Mouse (Mus musculus) MEL (cell line): ENCODE measurements around the gene Pcnx.

ENCODE experiments used
- CHD2 ChIP-seq: IDR thresholded peaks from 2 replicates; pipeline ENCODE4 v1.6.1; 2011; ENCODE audit warnings: low read length, improper control_type of control experiment
- CTCF ChIP-seq, 3 experiments: IDR thresholded peaks in 2 of 3; conservative IDR thresholded peaks in 1 of 3; 2 replicates each; pipeline ENCODE4 v1.5.1; 2011 to 2012; ENCODE audit warnings: low read length in 3 of 3, low read depth in 2 of 3, mild to moderate bottlenecking in 2 of 3, improper control_type of control experiment in 1 of 3, inconsistent platforms in 1 of 3, mixed read lengths in 1 of 3, moderate library complexity in 1 of 3; ENCODE audit not compliant: control insufficient read depth in 1 of 3, insufficient read depth in 1 of 3, poor library complexity in 1 of 3, severe bottlenecking in 1 of 3
- E2F4 ChIP-seq: IDR thresholded peaks from 2 replicates; pipeline ENCODE4 v1.6.1; 2011; ENCODE audit warnings: low read depth, low read length, improper control_type of control experiment, borderline replicate concordance
- EP300 ChIP-seq, 2 experiments: IDR thresholded peaks; 2 replicates each; pipeline ENCODE4 v1.6.1; 2011; ENCODE audit warnings: improper control_type of control experiment in 2 of 2, low read length in 2 of 2, low read depth in 1 of 2, mild to moderate bottlenecking in 1 of 2
- ETS1 ChIP-seq: IDR thresholded peaks from 2 replicates; pipeline ENCODE4 v1.6.1; 2012; ENCODE audit warnings: low read depth, mild to moderate bottlenecking, inconsistent platforms, low read length, improper control_type of control experiment, moderate library complexity
- MAX ChIP-seq: IDR thresholded peaks from 2 replicates; pipeline ENCODE4 v1.6.1; 2011; ENCODE audit warnings: low read length, improper control_type of control experiment
- POLR2A ChIP-seq, 2 experiments: IDR thresholded peaks; 2 replicates each; pipeline ENCODE4 v1.6.1; 2011 to 2012; ENCODE audit warnings: low read length in 2 of 2, mild to moderate bottlenecking in 2 of 2, control low read depth in 1 of 2, improper control_type of control experiment in 1 of 2, low read depth in 1 of 2, moderate library complexity in 1 of 2; ENCODE audit not compliant: control insufficient read depth in 1 of 2, insufficient read depth in 1 of 2, poor library complexity in 1 of 2
- POLR2AphosphoS2 ChIP-seq: IDR thresholded peaks from 2 replicates; pipeline ENCODE4 v1.6.1; 2011; ENCODE audit warnings: low read length, improper control_type of control experiment
- POLR2AphosphoS5 ChIP-seq: IDR thresholded peaks from 2 replicates; pipeline ENCODE4 v1.6.1; 2012; ENCODE audit warnings: low read depth, borderline replicate concordance, mild to moderate bottlenecking, inconsistent platforms, low read length, moderate library complexity, mixed read lengths
- RAD21 ChIP-seq: IDR thresholded peaks from 2 replicates; pipeline ENCODE4 v1.6.1; 2011; ENCODE audit warnings: mild to moderate bottlenecking, low read depth, low read length, improper control_type of control experiment
- TAL1 ChIP-seq: IDR thresholded peaks from 2 replicates; pipeline ENCODE4 v1.6.1; 2012; ENCODE audit warnings: mild to moderate bottlenecking, inconsistent platforms, low read length, moderate library complexity, mixed read lengths
- TCF12 ChIP-seq: IDR thresholded peaks from 2 replicates; pipeline ENCODE4 v1.6.1; 2014; ENCODE audit warnings: low read depth, mild to moderate bottlenecking, inconsistent platforms, low read length, improper control_type of control experiment, moderate library complexity
- UBTF ChIP-seq: IDR thresholded peaks from 2 replicates; pipeline ENCODE4 v1.6.1; 2012; ENCODE audit warnings: low read depth, mild to moderate bottlenecking, inconsistent platforms, low read length, improper control_type of control experiment, moderate library complexity, borderline replicate concordance; ENCODE audit not compliant: insufficient read depth
- ZMIZ1 ChIP-seq: IDR thresholded peaks from 2 replicates; pipeline ENCODE4 v1.6.1; 2012; ENCODE audit warnings: low read depth, mild to moderate bottlenecking, inconsistent platforms, low read length, improper control_type of control experiment, moderate library complexity

GRCm38 (mm10) chr12:81857978-81858569 lies 1.7 kb upstream of the Pcnx start:
- no peak for TF ChIP-seq TCF12
- TF ChIP-seq TAL1, result no peak
- no peak for TF ChIP-seq POLR2AphosphoS5
- no peak for TF ChIP-seq EP300 (IDR thresholded peaks at IDR 0.05; ENCODE audit: low read depth in 1 of 2, low read length in 2 of 2)
- no peak for TF ChIP-seq ETS1
- TF ChIP-seq CTCF (IDR thresholded peaks at IDR 0.05 in 2 of 3, conservative IDR thresholded peaks at IDR 0.05 in 1 of 3; ENCODE audit: control insufficient read depth in 1 of 3, insufficient read depth in 1 of 3, low read depth in 2 of 3, low read length in 3 of 3, poor library complexity in 1 of 3, severe bottlenecking in 1 of 3), result no peak
- TF ChIP-seq E2F4, result no peak
- TF ChIP-seq POLR2AphosphoS2, result no peak
- TF ChIP-seq CHD2, result no peak
- no peak for TF ChIP-seq RAD21
- TF ChIP-seq UBTF, result no peak
- no peak for TF ChIP-seq ZMIZ1
- no peak for TF ChIP-seq MAX
- TF ChIP-seq POLR2A (IDR thresholded peaks at IDR 0.05; ENCODE audit: control insufficient read depth in 1 of 2, insufficient read depth in 1 of 2, low read depth in 1 of 2, low read length in 2 of 2, poor library complexity in 1 of 2), result no peak
